Mouse (Mus musculus) heart, adult 9 months (tissue): ENCODE data around the gene Plppr4.

Experiments
- DNase-seq, 2 experiments: peaks; one replicate each; pipeline ENCODE4 v3.0.0; 2022; ENCODE audit warnings: low spot score in 2 of 2

Plppr4 gene

DNA sequence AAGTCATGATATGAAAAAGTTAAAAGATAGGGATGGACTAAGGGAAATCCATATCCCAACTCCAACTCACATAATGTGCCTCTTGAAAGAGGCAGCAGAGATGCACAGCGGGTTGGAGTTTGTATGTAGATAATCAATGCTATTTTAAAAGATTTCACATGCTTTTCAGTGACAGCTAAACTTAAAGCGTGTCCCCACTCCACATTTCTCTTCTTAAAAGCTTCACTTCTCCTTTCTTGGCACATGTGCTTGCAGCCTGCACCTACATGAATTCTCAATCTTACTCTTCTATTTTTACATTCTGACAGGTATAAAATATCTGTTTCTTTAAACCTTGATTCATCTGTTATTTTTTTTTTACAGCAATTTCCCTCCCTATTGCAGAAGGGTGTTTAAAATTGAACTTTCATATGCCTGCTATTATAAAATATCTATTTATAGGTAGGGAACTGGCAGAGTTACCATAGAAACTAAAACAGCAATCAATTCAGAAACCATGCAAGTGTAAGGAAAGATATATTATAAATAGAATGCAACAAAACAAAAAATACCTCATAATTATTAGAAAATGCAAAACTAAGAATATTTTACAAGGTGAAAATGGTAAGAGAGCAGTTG is 66.3 kb downstream of the Plppr4 start:
- no peak for DNase-seq
